Mouse (Mus musculus) lung, embryonic 14.5 days (tissue): ENCODE results near the gene Zpbp. TPM values are rescaled to one million over a fixed set of nuclear protein-coding genes. Genes with fewer than 3 reads are reported as not detected.
A peak's percentile ranks its signal among the peaks of the same experiment; 100 is the strongest.

Experiments used
- ATAC-seq: fragments of 200-750 bp; cut with Nextera tagmentation; 2 replicates; pipeline ENCODE4 v1.8.0; 2017; ENCODE audit warnings: mild to moderate bottlenecking, moderate TSS enrichment, moderate library complexity; ENCODE audit not compliant: insufficient read depth
- DNase-seq: peaks from one replicate; pipeline ENCODE4 v3.0.0-alpha.2; 2015
- H3K27ac ChIP-seq: fragments of 300-500 bp; sonication (generic); 2 replicates; pipeline ENCODE4 v1.5.1; 2014; ENCODE audit warnings: low read depth, mild to moderate bottlenecking, moderate library complexity
- H3K27me3 ChIP-seq: fragments of 300-500 bp; sonication (generic); 2 replicates; pipeline ENCODE4 v1.6.1; 2014; ENCODE audit warnings: low read length, control low read depth; ENCODE audit not compliant: insufficient read depth
- H3K36me3 ChIP-seq: fragments of 300-500 bp; sonication (generic); 2 replicates; pipeline ENCODE4 v1.6.1; 2014; ENCODE audit warnings: control low read depth; ENCODE audit not compliant: insufficient read depth
- H3K4me1 ChIP-seq: fragments of 300-500 bp; sonication (generic); 2 replicates; pipeline ENCODE4 v1.6.1; 2014; ENCODE audit warnings: antibody characterized with exemption, control low read depth; ENCODE audit not compliant: insufficient read depth
- H3K4me2 ChIP-seq: fragments of 300-500 bp; sonication (generic); 2 replicates; pipeline ENCODE4 v1.6.1; 2014; ENCODE audit warnings: mild to moderate bottlenecking
- H3K4me3 ChIP-seq: fragments of 300-500 bp; sonication (generic); 2 replicates; pipeline ENCODE4 v1.5.1; 2014; ENCODE audit warnings: low read depth, low read length
- H3K9ac ChIP-seq: fragments of 300-500 bp; sonication (generic); 2 replicates; pipeline ENCODE4 v1.6.1; 2014
- H3K9me3 ChIP-seq: fragments of 300-500 bp; sonication (generic); 2 replicates; pipeline ENCODE4 v1.6.1; 2016; ENCODE audit warnings: low read depth, low read length, control low read depth
- CTCF ChIP-seq: IDR thresholded peaks from 2 replicates; pipeline ENCODE4 v1.5.1; 2016; ENCODE audit warnings: antibody characterized with exemption, low read depth
- WGBS: fragments of 180-500 bp; shearing (Covaris S2); extraction: QIAGEN DNeasy Blood & Tissue Kit; methylation state at CpG from one replicate; pipeline ENCODE4 v1.1.7; 2014; 5-methylcytosine and 5-hydroxymethylcytosine counted together
- polyA plus RNA-seq: library from polyadenylated mRNA; unstranded; fragments of >200 nt; fragmentation: Nextera tagmentation; extraction: Ambion mirVana; gene quantifications from 2 replicates; pipeline ENCODE4 v1.2.1, GENCODE M21; 2014

Zpbp gene
- polyA plus RNA-seq, 1 experiment from 2014 or later: 0.75 TPM

DNA sequence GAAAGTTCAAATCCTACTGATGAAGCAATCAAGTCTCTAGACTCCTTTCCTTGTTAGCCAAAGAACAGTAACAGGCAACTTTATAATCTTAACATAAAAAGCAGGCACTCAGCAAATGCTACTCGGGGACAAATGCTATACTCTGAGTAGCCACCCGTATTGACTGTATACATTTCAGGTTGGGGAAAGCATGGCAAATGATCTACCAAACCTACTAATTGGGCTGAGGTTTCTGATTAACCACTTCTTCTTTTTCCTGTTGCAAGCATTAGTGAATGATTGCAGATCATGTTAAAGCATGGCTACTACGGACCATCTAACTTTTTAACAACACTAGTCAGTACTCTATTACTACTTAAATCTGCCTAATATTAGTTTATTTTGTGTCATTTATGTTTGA, 178.7 kb downstream of the Zpbp start:
- ATAC-seq: no peak
- no peaks in the 10 kb centered on the region for H3K4me1 ChIP-seq
- no peak overlapping the region for H3K4me2 ChIP-seq
- no peak overlapping the region for H3K9ac ChIP-seq
- H3K27ac ChIP-seq: no peak overlapping the region
- H3K27me3 ChIP-seq: no peaks in the 10 kb centered on the region
- WGBS: 73% methylated on average over 3 of the region's 3 CpGs
- no peak for TF ChIP-seq CTCF
- H3K9me3 ChIP-seq: no peaks in the 10 kb centered on the region
- DNase-seq: no peak
- H3K4me3 ChIP-seq: no peak overlapping the region
- no peaks in the 10 kb centered on the region for H3K36me3 ChIP-seq

DNA sequence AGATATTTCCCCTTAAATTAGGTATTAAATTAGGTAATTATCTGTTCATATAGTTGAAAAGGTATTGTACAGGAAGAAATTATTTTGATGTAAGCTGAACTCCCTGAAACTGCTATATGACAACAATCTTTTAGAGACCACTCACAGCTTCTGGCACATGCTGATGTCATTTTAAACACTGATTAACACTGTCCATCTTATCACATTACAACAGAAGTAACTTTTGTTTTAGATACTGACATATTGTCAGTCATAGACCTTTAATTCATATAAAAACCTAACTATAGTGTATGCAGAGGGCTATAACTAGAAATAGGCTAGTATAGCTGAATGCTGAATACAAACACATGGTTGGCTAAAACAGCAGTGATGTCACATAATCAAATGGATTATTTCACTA, 182.1 kb downstream of the Zpbp start:
- no peak overlapping the region for H3K4me2 ChIP-seq
- no peaks in the 10 kb centered on the region for H3K36me3 ChIP-seq
- no peak overlapping the region for H3K4me3 ChIP-seq
- no peak overlapping the region for H3K27ac ChIP-seq
- no peaks in the 10 kb centered on the region for H3K27me3 ChIP-seq
- no peaks in the 10 kb centered on the region for H3K4me1 ChIP-seq
- no peak for TF ChIP-seq CTCF
- no peak for ATAC-seq
- DNase-seq: no peak
- no peak overlapping the region for H3K9ac ChIP-seq
- H3K9me3 ChIP-seq: no peaks in the 10 kb centered on the region

DNA sequence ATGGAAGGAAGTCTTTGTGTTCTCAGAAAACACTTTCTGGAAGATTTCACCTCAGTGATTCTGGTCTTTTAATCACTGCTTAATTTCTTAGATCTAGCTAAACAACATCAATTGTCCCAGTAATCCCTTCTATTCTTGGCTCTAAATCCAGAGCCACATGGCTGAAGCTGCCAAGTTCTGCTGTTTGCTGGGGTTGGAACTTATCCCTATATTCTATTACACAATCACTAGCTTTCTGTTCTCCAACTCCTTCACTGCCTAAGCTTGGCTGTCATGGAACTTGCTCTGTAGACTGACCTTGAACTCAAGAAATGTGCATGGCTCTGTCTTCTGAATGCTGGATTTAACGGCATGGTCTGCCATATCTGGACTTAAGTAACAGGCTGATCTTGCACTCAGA, 204.9 kb downstream of the Zpbp start:
- no peak for ATAC-seq

DNA sequence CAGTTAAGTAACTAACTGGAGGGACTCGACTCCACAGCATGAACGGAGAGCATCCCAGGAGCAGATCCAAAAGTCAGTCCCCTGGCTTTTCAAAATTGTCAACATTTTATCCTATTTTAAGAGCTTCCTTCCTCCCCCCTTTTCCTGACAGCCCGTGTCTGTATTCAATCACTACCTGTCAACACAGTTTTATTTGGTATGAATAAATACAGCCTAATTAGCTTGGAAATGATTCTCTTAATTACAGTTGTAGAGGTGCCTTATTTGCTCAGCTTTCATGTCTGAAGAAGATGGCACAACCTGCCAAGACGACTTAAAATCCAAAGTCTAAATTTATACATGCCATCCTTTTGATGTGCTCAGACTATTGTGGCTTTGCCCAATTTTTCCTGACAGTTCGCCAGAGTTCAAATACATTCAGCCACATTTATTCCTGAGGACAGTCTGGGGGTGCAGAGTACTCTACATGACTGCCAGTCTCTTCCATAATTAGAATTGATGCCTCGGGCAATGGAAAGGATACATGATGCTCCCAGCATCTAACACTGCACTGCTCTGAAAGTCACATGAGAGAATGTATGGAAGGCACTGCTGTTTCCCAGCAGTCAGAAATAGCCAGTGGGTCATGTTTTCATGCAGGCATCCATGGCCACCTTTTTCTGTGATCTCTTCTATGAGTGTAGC, 219.4 kb downstream of the Zpbp start:
- Histone ChIP-seq H3K4me3 (no peak overlapping the region), H3K27ac (no peak overlapping the region), H3K9me3 (no peaks in the 10 kb centered on the region), H3K36me3 (no peaks in the 10 kb centered on the region), H3K4me1 (no peaks in the 10 kb centered on the region), H3K27me3 (no peaks in the 10 kb centered on the region), H3K9ac (no peak overlapping the region), H3K4me2 (no peak overlapping the region)
- 62% methylated on average over 6 of the region's 6 CpGs for WGBS
- no peak for ATAC-seq
- no peak for DNase-seq
- no peak for TF ChIP-seq CTCF

More for the DNA sequence above, 204.9 kb downstream of the Zpbp start:
- Histone ChIP-seq H3K27me3 (no peaks in the 10 kb centered on the region), H3K4me1 (no peaks in the 10 kb centered on the region), H3K9ac (no peak overlapping the region), H3K4me2 (no peak overlapping the region), H3K27ac (no peak overlapping the region), H3K9me3 (no peaks in the 10 kb centered on the region), H3K4me3 (no peak overlapping the region), H3K36me3 (no peaks in the 10 kb centered on the region)
- no peak for TF ChIP-seq CTCF
- WGBS: 91% methylated on average over 1 of the region's 1 CpGs
- DNase-seq: no peak

DNA sequence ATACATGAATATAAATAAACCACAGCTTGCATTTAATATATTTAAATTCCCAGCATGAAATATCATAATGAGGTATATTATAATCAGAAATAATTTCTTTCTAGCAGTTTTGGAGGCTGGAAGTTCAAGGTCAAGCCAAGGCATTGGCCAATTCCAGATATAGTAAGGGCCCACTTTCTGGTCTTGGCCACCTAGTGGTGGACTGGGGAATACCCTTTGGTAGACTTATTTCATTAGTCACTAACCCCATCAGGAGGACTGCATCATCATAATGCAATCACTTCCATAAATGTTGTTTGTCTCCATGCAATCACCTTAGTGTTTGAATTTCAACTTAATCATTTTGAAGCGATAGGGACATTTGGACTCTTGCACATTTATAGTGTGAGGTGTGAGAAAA, 222.9 kb downstream of the Zpbp start:
- WGBS: 70% methylated on average over 1 of the region's 1 CpGs
- H3K27me3 ChIP-seq: no peaks in the 10 kb centered on the region
- H3K4me2 ChIP-seq: no peak overlapping the region
- DNase-seq: peak; percentile 18
- no peaks in the 10 kb centered on the region for H3K9me3 ChIP-seq
- H3K4me1 ChIP-seq: no peaks in the 10 kb centered on the region
- no peak overlapping the region for H3K4me3 ChIP-seq
- TF ChIP-seq CTCF: peak; percentile 52
- H3K9ac ChIP-seq: no peak overlapping the region
- no peak overlapping the region for H3K27ac ChIP-seq
- no peak for ATAC-seq
- no peaks in the 10 kb centered on the region for H3K36me3 ChIP-seq

Other genes starting within 250 kb of the Zpbp start
- gene Spata48, start 314 bp downstream of the Zpbp start, polyA plus RNA-seq: 1.6 and 2.7 TPM in 2 replicates
- gene 4930512M02Rik, start 165.4 kb upstream of the Zpbp start, polyA plus RNA-seq: not detected in 2 replicates
- gene Ikzf1, start 222.6 kb upstream of the Zpbp start, polyA plus RNA-seq: 2.2 and 2.4 TPM in 2 replicates